Mouse (Mus musculus): ENCODE measurements around the gene Eif4a2. TPM values are rescaled to one million over a fixed set of nuclear protein-coding genes. Genes with fewer than 3 reads are reported as not detected.

The Eif4a2 gene
- polyA plus RNA-seq, 1 experiment from 2014 or later = 352 TPM

- H3K27ac ChIP-seq = no peak overlapping the region
- 61% methylated on average over 9 of the region's 9 CpGs for WGBS
- ATAC-seq (ENCODE audit: low FRiP score) (no peak), DNase-seq (ENCODE audit: low spot score) (no peak)
- H3K4me3 ChIP-seq (replicated peaks; ENCODE audit: low read length) = no peak overlapping the region
- peaks cover 19% of the 10 kb centered on the region for H3K4me1 ChIP-seq (replicated peaks; ENCODE audit: control insufficient read depth, insufficient read depth, low read length)
- no peaks in the 10 kb centered on the region for H3K9me3 ChIP-seq (ENCODE audit: control insufficient read depth, low read length)
- no peaks in the 10 kb centered on the region for H3K27me3 ChIP-seq (ENCODE audit: control insufficient read depth, insufficient read depth, low read length)
- no peak overlapping the region for H3K4me2 ChIP-seq (replicated peaks)
- H3K36me3 ChIP-seq (replicated peaks; ENCODE audit: control insufficient read depth, insufficient read depth) = peaks cover 90% of the 10 kb centered on the region
- H3K9ac ChIP-seq = no peak overlapping the region
These were observed 5.7 kb downstream of the Eif4a2 start for GRCm38 (mm10) chr16:23112861-23113435.

- Histone ChIP-seq H3K36me3 (replicated peaks; ENCODE audit: control insufficient read depth, insufficient read depth) (peaks cover 90% of the 10 kb centered on the region), H3K27ac (no peak overlapping the region), H3K9ac (no peak overlapping the region), H3K9me3 (ENCODE audit: control insufficient read depth, low read length) (no peaks in the 10 kb centered on the region), H3K4me2 (replicated peaks) (no peak overlapping the region), H3K27me3 (ENCODE audit: control insufficient read depth, insufficient read depth, low read length) (no peaks in the 10 kb centered on the region), H3K4me1 (replicated peaks; ENCODE audit: control insufficient read depth, insufficient read depth, low read length) (peaks cover 17% of the 10 kb centered on the region), H3K4me3 (replicated peaks; ENCODE audit: low read length) (no peak overlapping the region)
- DNase-seq (ENCODE audit: low spot score) = no peak
- no peak for ATAC-seq (ENCODE audit: low FRiP score)
These were observed 6.7 kb downstream of the Eif4a2 start for GRCm38 (mm10) chr16:23113903-23114302.

GRCm38 (mm10) chr16:23114339-23115171, 7.3 kb downstream of the Eif4a2 start:
- DNase-seq (ENCODE audit: low spot score) (no peak), ATAC-seq (ENCODE audit: low FRiP score) (no peak; the same call in 1 of the 2 replicates)
- peaks cover 11% of the 10 kb centered on the region for H3K4me1 ChIP-seq (replicated peaks; ENCODE audit: control insufficient read depth, insufficient read depth, low read length)
- no peak overlapping the region for H3K4me2 ChIP-seq (replicated peaks)
- H3K27me3 ChIP-seq (ENCODE audit: control insufficient read depth, insufficient read depth, low read length) = no peaks in the 10 kb centered on the region
- no peak overlapping the region for H3K9ac ChIP-seq
- H3K27ac ChIP-seq = no peak overlapping the region
- no peaks in the 10 kb centered on the region for H3K9me3 ChIP-seq (ENCODE audit: control insufficient read depth, low read length)
- 69% methylated on average over 5 of the region's 5 CpGs for WGBS
- H3K4me3 ChIP-seq (replicated peaks; ENCODE audit: low read length) = no peak overlapping the region
- H3K36me3 ChIP-seq (replicated peaks; ENCODE audit: control insufficient read depth, insufficient read depth) = peaks cover 89% of the 10 kb centered on the region

GRCm38 (mm10) chr16:23115486-23115885, 8.2 kb downstream of the Eif4a2 start:
- no peak for ATAC-seq (ENCODE audit: low FRiP score)
- no peak overlapping the region for H3K4me2 ChIP-seq (replicated peaks)
- 87% methylated on average over 3 of the region's 3 CpGs for WGBS
- H3K36me3 ChIP-seq (replicated peaks; ENCODE audit: control insufficient read depth, insufficient read depth) = peaks cover 85% of the 10 kb centered on the region
- no peak overlapping the region for H3K9ac ChIP-seq
- H3K4me1 ChIP-seq (replicated peaks; ENCODE audit: control insufficient read depth, insufficient read depth, low read length) = peaks cover 3% of the 10 kb centered on the region; the same call in 1 of the 2 replicates
- no peaks in the 10 kb centered on the region for H3K27me3 ChIP-seq (ENCODE audit: control insufficient read depth, insufficient read depth, low read length)
- no peak overlapping the region for H3K27ac ChIP-seq
- no peak for DNase-seq (ENCODE audit: low spot score)
- no peaks in the 10 kb centered on the region for H3K9me3 ChIP-seq (ENCODE audit: control insufficient read depth, low read length)
- no peak overlapping the region for H3K4me3 ChIP-seq (replicated peaks; ENCODE audit: low read length)

- WGBS = 72% methylated on average over 4 of the region's 4 CpGs
- Histone ChIP-seq H3K9ac (no peak overlapping the region), H3K9me3 (ENCODE audit: control insufficient read depth, low read length) (no peaks in the 10 kb centered on the region), H3K27me3 (ENCODE audit: control insufficient read depth, insufficient read depth, low read length) (no peaks in the 10 kb centered on the region), H3K4me1 (replicated peaks; ENCODE audit: control insufficient read depth, insufficient read depth, low read length) (no peaks in the 10 kb centered on the region), H3K4me2 (replicated peaks) (no peak overlapping the region), H3K36me3 (replicated peaks; ENCODE audit: control insufficient read depth, insufficient read depth) (peaks cover 84% of the 10 kb centered on the region), H3K4me3 (replicated peaks; ENCODE audit: low read length) (no peak overlapping the region), H3K27ac (no peak overlapping the region)
- ATAC-seq (ENCODE audit: low FRiP score) (no peak), DNase-seq (ENCODE audit: low spot score) (no peak)
These were observed 9.9 kb downstream of the Eif4a2 start for GRCm38 (mm10) chr16:23117173-23117572.

- WGBS = 92% methylated on average over 3 of the region's 3 CpGs
- no peaks in the 10 kb centered on the region for H3K9me3 ChIP-seq (ENCODE audit: control insufficient read depth, low read length)
- ATAC-seq (ENCODE audit: low FRiP score) (no peak), DNase-seq (ENCODE audit: low spot score) (no peak)
- no peak overlapping the region for H3K27ac ChIP-seq
- H3K4me3 ChIP-seq (replicated peaks; ENCODE audit: low read length) = no peak overlapping the region
- H3K27me3 ChIP-seq (ENCODE audit: control insufficient read depth, insufficient read depth, low read length) = no peaks in the 10 kb centered on the region
- H3K4me1 ChIP-seq (replicated peaks; ENCODE audit: control insufficient read depth, insufficient read depth, low read length) = peaks cover 9% of the 10 kb centered on the region
- no peak overlapping the region for H3K4me2 ChIP-seq (replicated peaks)
- no peak overlapping the region for H3K9ac ChIP-seq
- H3K36me3 ChIP-seq (replicated peaks; ENCODE audit: control insufficient read depth, insufficient read depth) = peaks cover 44% of the 10 kb centered on the region
These were observed 15.2 kb downstream of the Eif4a2 start for GRCm38 (mm10) chr16:23122446-23122845.

- Histone ChIP-seq H3K4me3 (replicated peaks; ENCODE audit: low read length) (no peak overlapping the region), H3K4me2 (replicated peaks) (no peak overlapping the region), H3K4me1 (replicated peaks; ENCODE audit: control insufficient read depth, insufficient read depth, low read length) (peaks cover 9% of the 10 kb centered on the region), H3K9ac (no peak overlapping the region), H3K9me3 (ENCODE audit: control insufficient read depth, low read length) (no peaks in the 10 kb centered on the region), H3K36me3 (replicated peaks; ENCODE audit: control insufficient read depth, insufficient read depth) (peaks cover 37% of the 10 kb centered on the region), H3K27ac (no peak overlapping the region), H3K27me3 (ENCODE audit: control insufficient read depth, insufficient read depth, low read length) (no peaks in the 10 kb centered on the region)
- DNase-seq (ENCODE audit: low spot score) = no peak
- ATAC-seq (ENCODE audit: low FRiP score) = no peak
- 96% methylated on average over 4 of the region's 4 CpGs for WGBS
These were observed 15.9 kb downstream of the Eif4a2 start for GRCm38 (mm10) chr16:23123104-23123503.

- Histone ChIP-seq H3K27ac (no peak overlapping the region), H3K9ac (no peak overlapping the region), H3K27me3 (ENCODE audit: control insufficient read depth, insufficient read depth, low read length) (no peaks in the 10 kb centered on the region), H3K9me3 (ENCODE audit: control insufficient read depth, low read length) (no peaks in the 10 kb centered on the region), H3K36me3 (replicated peaks; ENCODE audit: control insufficient read depth, insufficient read depth) (peaks cover 31% of the 10 kb centered on the region; the same call in 1 of the 2 replicates), H3K4me3 (replicated peaks; ENCODE audit: low read length) (no peak overlapping the region), H3K4me2 (replicated peaks) (no peak overlapping the region), H3K4me1 (replicated peaks; ENCODE audit: control insufficient read depth, insufficient read depth, low read length) (peaks cover 16% of the 10 kb centered on the region)
- 91% methylated on average over 4 of the region's 4 CpGs for WGBS
- no peak for ATAC-seq (ENCODE audit: low FRiP score)
- DNase-seq (ENCODE audit: low spot score) = no peak
These were observed 17.2 kb downstream of the Eif4a2 start for GRCm38 (mm10) chr16:23124398-23124797.

GRCm38 (mm10) chr16:23127311-23127672, 20.0 kb downstream of the Eif4a2 start:
- Histone ChIP-seq H3K4me1 (replicated peaks; ENCODE audit: control insufficient read depth, insufficient read depth, low read length) (peaks cover 16% of the 10 kb centered on the region), H3K36me3 (replicated peaks; ENCODE audit: control insufficient read depth, insufficient read depth) (peaks cover 7% of the 10 kb centered on the region; the same call in 1 of the 2 replicates), H3K27ac (peak overlapping the region; percentile 98), H3K9ac (peak overlapping the region; percentile 94), H3K9me3 (ENCODE audit: control insufficient read depth, low read length) (no peaks in the 10 kb centered on the region), H3K4me3 (replicated peaks; ENCODE audit: low read length) (peak overlapping the region; percentile 87), H3K27me3 (ENCODE audit: control insufficient read depth, insufficient read depth, low read length) (no peaks in the 10 kb centered on the region), H3K4me2 (replicated peaks) (peak overlapping the region; percentile 93)
- 2% methylated on average over 4 of the region's 4 CpGs for WGBS
- ATAC-seq (ENCODE audit: low FRiP score) (no peak), DNase-seq (ENCODE audit: low spot score) (no peak)
